Mouse (Mus musculus): ENCODE data around the gene Cwc15.

- no peak for TF ChIP-seq POLR2A (IDR thresholded peaks at IDR 0.05; ENCODE audit: low read depth, low read length)
- TF ChIP-seq CTCF (IDR thresholded peaks at IDR 0.05; ENCODE audit: extremely low read depth, insufficient read depth, insufficient read length, insufficient replicate concordance), result peak; percentile 71; the same call in 1 of the 2 replicates
Measured at GRCm38 (mm10) chr9:14523408-14524043, 23.1 kb downstream of the Cwc15 start.
